Mouse (Mus musculus): ENCODE data around the gene Col4a2.
"Not testable (repeated sequence)": the region's sequence is repeated elsewhere in the genome, so short reads cannot be mapped to it uniquely, and the experiment has no call there.

Col4a2 gene

DNA sequence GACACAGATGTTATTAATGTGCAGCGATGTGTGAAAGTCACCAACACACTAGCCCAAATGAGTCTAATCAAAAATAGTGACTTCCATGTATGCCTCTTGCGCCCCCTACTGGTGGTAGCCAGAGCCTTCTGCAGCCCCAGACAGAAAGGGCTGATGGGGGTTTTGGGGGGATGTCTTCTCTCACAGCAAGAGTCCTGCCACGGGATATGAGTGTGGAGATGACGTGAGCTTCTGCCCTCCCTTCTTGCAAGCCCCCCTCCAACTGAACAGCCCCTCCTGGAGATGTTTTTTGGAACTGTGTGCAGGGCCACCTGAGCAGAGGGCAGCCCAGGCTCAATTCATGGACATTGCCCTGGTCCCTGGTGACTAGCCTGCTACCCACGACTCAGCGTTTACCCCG lies 173.5 kb downstream of the Col4a2 start:
- peak; percentile 71 for DNase-seq (ENCODE audit: low read depth, low spot score)

DNA sequence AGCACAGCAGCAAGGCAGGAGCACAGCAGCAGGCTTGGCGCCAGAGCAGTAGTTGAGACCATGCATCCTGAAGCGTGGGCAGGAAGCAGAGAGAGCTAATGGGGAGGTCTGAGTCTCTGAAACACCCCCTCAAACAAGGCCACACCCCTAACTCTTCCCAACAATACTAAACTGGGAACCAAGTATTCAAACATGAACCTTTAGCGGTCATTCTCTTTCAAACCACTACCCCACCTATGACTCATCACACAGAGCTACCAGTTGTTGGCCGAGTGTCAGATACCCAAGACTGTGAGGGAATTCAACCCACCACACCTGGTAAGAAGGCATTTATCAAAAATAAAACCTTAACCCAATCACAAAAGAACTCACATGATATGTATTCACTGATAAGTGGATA lies 174.6 kb downstream of the Col4a2 start:
- no peak for DNase-seq (ENCODE audit: low read depth, low spot score)

- not testable (repeated sequence) for DNase-seq (ENCODE audit: low read depth, low spot score)
Observed at GRCm38 (mm10) chr8:11492340-11492739, 179.7 kb downstream of the Col4a2 start.

DNA sequence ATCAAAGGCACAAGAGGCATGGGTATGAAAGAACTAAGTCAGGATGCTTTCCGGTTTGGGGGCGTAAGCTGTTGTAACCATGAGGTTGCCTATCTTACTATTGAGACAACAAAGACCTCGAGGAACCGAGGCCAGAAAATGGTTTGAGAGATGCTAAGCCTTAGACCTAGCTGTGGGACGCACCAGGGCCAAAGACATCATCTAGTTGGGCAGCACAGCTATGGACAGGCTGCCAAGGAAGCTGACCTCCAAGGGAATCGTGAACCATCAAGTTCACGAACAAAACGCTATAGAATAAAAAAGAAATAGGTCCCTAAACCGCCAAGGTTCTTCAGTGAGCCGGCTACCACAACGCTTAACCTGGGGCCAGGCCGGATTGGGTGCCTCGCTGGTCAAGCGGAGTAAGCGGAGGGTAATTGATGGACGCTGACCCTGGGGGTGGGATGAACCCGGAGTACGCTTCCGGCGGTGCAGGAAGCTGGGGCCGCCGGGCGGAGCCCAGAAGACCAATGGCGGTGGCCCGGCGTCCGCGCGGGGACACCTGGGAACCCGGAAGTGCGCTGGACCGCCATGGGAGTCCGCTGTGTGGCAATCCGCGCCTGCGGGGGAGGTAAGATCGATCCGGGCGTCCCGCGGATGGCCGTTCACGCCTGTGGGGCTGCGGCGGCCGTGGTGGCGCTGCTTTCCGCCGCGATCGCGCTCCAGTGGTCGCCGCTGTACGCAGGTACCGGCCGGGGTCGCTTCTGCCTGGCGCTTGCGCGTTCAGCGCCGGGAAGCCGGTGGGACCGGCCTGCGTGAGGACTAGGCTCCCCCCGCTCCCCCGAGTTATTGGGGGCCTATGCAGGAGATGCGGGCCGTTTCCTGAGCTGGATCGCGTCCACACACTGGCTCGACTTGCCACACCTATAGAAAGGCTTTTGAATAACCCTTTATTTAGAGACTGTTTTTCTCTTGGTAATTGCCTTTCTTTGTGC lies 184.7 kb downstream of the Col4a2 start, which contains the start of gene Naxd:
Gene Naxd, plus strand, starts transcription at position 490 of the 974 bp plus-strand sequence.
- peak; percentile 86 for DNase-seq (ENCODE audit: low read depth, low spot score)

DNA sequence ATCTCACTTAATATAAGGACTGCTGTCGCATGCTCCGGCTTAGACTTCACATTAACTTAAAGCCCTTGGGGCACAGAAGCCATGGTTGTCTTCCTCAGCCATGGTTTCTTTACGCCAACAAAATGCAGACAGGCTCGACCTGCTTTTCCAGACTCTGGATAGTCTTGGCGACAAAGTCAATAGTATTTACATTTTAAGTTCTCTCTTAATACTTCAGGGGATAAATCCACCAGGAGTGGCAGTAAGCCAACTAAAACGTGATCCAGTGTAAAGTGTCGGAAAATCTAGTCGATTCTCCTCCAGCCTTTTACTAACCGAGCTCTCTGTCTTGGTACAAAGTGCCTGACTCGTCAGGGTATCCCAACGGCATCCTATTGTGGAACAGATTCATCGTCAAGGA lies 185.7 kb downstream of the Col4a2 start:
- no peak for DNase-seq (ENCODE audit: low read depth, low spot score)
